Mouse (Mus musculus) central nervous system, embryonic 14 days (tissue): ENCODE measurements around the gene Pcdh18. TPM values are rescaled to one million over a fixed set of nuclear protein-coding genes. Genes with fewer than 3 reads are reported as not detected.

ENCODE experiments used
- polyA plus RNA-seq: library from polyadenylated mRNA; depleted of rRNA; stranded (reverse); fragments of >200 nt; gene quantifications from 2 replicates; pipeline ENCODE4 v1.2.3, GENCODE M21; 2012; rRNA removed

Gene Pcdh18
- polyA plus RNA-seq = 16.7 and 22.8 TPM in 2 replicates

GRCm38 (mm10) chr3:49756870-49757625, at the start of gene Pcdh18:
TSS of gene Pcdh18 (minus strand) at chr3:49757325.

